Mouse (Mus musculus): ENCODE results near the gene Sbno2.

DNA sequence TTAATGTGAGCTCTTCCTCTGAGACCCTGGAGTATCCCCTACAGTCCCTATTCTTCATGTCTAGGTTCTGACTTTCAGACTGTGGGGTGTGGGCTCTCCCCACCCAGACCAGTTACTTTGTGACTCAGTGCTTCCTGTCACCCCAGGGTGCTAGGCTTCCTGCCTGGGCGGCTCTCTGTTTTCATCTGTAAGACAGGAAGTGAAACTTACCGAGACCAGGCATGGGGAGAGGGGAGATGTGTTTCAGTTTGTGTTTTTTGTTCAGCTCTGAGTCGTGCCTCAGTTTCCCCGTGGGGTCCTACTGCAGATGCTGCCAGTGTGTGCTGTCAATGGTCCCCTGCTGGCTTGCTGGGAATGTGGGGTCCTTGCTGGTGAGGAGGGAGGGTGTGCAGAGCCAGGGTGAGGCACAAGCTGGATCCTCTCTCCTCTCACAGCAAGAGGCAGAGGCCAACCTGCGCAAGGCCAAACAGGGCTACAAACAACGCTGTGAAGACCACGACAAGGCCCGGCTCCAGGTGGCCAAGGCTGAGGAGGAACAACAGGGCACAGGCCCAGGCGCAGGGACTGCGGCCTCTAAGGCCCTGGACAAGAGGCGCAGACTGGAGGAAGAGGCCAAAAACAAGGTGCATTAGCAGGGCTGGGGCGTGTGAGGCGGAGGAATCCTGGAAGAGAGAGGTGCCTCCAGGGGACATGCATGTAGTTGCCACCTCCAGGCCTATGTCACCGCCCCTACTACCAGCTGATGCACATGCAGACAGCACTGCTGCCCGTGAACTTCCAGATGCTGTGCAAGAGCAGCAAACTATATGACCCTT lies 80.9 kb downstream of the Sbno2 start:
- no peak for TF ChIP-seq USF1 (IDR thresholded peaks at IDR 0.05; ENCODE audit: low read depth)
- TF ChIP-seq MAX (IDR thresholded peaks at IDR 0.05) = no peak
- no peak for TF ChIP-seq CTCF (IDR thresholded peaks at IDR 0.05; ENCODE audit: control insufficient read depth, insufficient read depth, insufficient read length)
- TF ChIP-seq CEBPB (IDR thresholded peaks at IDR 0.05; ENCODE audit: low read depth) = no peak
- no peak for TF ChIP-seq MYOG (IDR thresholded peaks at IDR 0.05; ENCODE audit: control insufficient read depth, extremely low read depth, insufficient read length)
